Mouse (Mus musculus) forebrain, embryonic 15.5 days (tissue): ENCODE data around the gene Aire. TPM values are rescaled to one million over a fixed set of nuclear protein-coding genes. Genes with fewer than 3 reads are reported as not detected.
A peak's percentile ranks its signal among the peaks of the same experiment; 100 is the strongest.
"Not testable (repeated sequence)": the region's sequence is repeated elsewhere in the genome, so short reads cannot be mapped to it uniquely, and the experiment has no call there.

Experiments
- ATAC-seq: fragments of 200-750 bp; cut with Nextera tagmentation; replicated peaks from 2 replicates; pipeline ENCODE4 v1.8.0; 2017; ENCODE audit warnings: mild to moderate bottlenecking, moderate TSS enrichment, moderate library complexity
- H3K27ac ChIP-seq: fragments of 300-500 bp; sonication (generic); replicated peaks from 2 replicates; pipeline ENCODE4 v1.5.1; 2015; ENCODE audit warnings: mild to moderate bottlenecking, inconsistent platforms
- H3K27me3 ChIP-seq: fragments of 300-500 bp; sonication (generic); 2 replicates; pipeline ENCODE4 v1.6.1; 2015; ENCODE audit warnings: inconsistent platforms
- H3K36me3 ChIP-seq: fragments of 300-500 bp; sonication (generic); 2 replicates; pipeline ENCODE4 v1.6.1; 2015; ENCODE audit warnings: mild to moderate bottlenecking, inconsistent platforms
- H3K4me1 ChIP-seq: fragments of 300-500 bp; sonication (generic); 2 replicates; pipeline ENCODE4 v1.6.1; 2015; ENCODE audit warnings: inconsistent platforms
- H3K4me2 ChIP-seq: fragments of 300-500 bp; sonication (generic); replicated peaks from 2 replicates; pipeline ENCODE4 v1.6.1; 2015; ENCODE audit warnings: mild to moderate bottlenecking, inconsistent platforms
- H3K4me3 ChIP-seq: fragments of 300-500 bp; sonication (generic); 2 replicates; pipeline ENCODE4 v1.5.1; 2015; ENCODE audit warnings: mild to moderate bottlenecking, inconsistent platforms
- H3K9ac ChIP-seq: fragments of 300-500 bp; sonication (generic); replicated peaks from 2 replicates; pipeline ENCODE4 v1.6.1; 2015; ENCODE audit warnings: mild to moderate bottlenecking, inconsistent platforms
- H3K9me3 ChIP-seq: fragments of 300-500 bp; sonication (generic); 2 replicates; pipeline ENCODE4 v1.6.1; 2016; ENCODE audit warnings: inconsistent platforms
- WGBS: fragments of 180-500 bp; shearing (Covaris S2); methylation state at CpG from one replicate; pipeline ENCODE4 v1.1.7; 2015; ENCODE audit warnings: mixed read lengths; 5-methylcytosine and 5-hydroxymethylcytosine counted together
- polyA plus RNA-seq: library from polyadenylated mRNA; unstranded; fragments of >200 nt; fragmentation: Nextera tagmentation; extraction: Ambion mirVana; gene quantifications from 2 replicates; pipeline ENCODE4 v1.2.1, GENCODE M21; 2015

The Aire gene
- polyA plus RNA-seq, 1 experiment from 2014 or later: 0.23 TPM

DNA sequence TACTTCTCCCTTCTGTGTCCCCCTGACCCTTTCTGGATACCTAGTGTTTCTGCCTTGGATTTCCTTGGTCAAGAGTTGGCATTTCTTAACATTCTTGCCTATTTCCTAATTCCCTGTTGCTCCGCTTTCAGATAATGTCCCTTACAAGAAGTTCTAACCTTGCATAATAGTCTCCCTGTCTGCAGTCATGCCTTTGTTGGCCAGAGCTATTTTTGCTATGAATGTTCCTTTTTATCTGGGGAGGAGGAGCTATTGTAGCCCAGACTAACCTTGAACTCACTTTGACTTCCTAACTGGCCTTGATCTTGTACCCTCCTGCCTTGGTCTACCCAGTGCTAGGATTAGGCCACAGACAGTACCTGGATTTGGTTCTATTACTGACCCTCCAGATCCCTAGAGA is 27.9 kb downstream of the Aire start:
- peaks cover 4% of the 10 kb centered on the region for H3K4me1 ChIP-seq
- no peak for ATAC-seq
- no peak overlapping the region for H3K27ac ChIP-seq
- H3K4me3 ChIP-seq: no peak overlapping the region
- H3K9me3 ChIP-seq: no peaks in the 10 kb centered on the region
- H3K27me3 ChIP-seq: no peaks in the 10 kb centered on the region
- H3K9ac ChIP-seq: no peak overlapping the region
- no peaks in the 10 kb centered on the region for H3K36me3 ChIP-seq
- WGBS: 95% methylated on average over 1 of the region's 1 CpGs
- H3K4me2 ChIP-seq: no peak overlapping the region

GRCm38 (mm10) chr10:78012661-78013495 is 30.5 kb downstream of the Aire start:
- no peaks in the 10 kb centered on the region for H3K36me3 ChIP-seq
- 95% methylated on average over 18 of the region's 18 CpGs for WGBS
- no peak for ATAC-seq
- H3K27ac ChIP-seq: no peak overlapping the region
- no peak overlapping the region for H3K9ac ChIP-seq
- H3K27me3 ChIP-seq: no peaks in the 10 kb centered on the region
- peaks cover 12% of the 10 kb centered on the region for H3K4me1 ChIP-seq
- no peaks in the 10 kb centered on the region for H3K9me3 ChIP-seq
- no peak overlapping the region for H3K4me2 ChIP-seq
- no peak overlapping the region for H3K4me3 ChIP-seq

DNA sequence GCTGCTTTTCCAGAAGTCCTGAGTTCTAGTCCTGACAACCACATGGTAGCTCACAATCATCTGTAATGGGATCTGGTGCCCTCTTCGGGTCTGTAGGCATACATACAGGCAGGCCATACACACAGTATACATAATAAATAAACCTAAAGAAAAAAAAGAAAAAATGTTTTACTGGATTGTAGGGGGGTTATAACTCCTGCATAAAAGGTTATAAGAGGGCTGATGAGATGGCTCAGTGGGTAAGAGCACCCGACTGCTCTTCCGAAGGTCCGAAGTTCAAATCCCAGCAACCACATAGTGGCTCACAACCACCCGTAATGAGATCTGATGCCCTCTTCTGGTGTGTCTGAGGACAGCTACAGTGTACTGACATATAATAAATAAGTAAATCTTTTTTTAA is 32.3 kb downstream of the Aire start:
- WGBS: 90% methylated on average over 5 of the region's 5 CpGs
- ATAC-seq, H3K9me3 ChIP-seq, H3K27ac ChIP-seq, H3K9ac ChIP-seq, H3K4me2 ChIP-seq, H3K27me3 ChIP-seq, H3K4me3 ChIP-seq, H3K36me3 ChIP-seq: not testable (repeated sequence)
- peaks cover 28% of the 10 kb centered on the region for H3K4me1 ChIP-seq

GRCm38 (mm10) chr10:78010335-78010734 is 33.1 kb downstream of the Aire start:
- Histone ChIP-seq H3K4me2 (peak overlapping the region; percentile 25; the same call in 1 of the 2 replicates), H3K4me3 (no peak overlapping the region), H3K4me1 (peaks cover 28% of the 10 kb centered on the region), H3K9ac (no peak overlapping the region), H3K27me3 (no peaks in the 10 kb centered on the region), H3K9me3 (no peaks in the 10 kb centered on the region), H3K36me3 (no peaks in the 10 kb centered on the region), H3K27ac (no peak overlapping the region)
- 15% methylated on average over 10 of the region's 10 CpGs for WGBS
- no peak for ATAC-seq

DNA sequence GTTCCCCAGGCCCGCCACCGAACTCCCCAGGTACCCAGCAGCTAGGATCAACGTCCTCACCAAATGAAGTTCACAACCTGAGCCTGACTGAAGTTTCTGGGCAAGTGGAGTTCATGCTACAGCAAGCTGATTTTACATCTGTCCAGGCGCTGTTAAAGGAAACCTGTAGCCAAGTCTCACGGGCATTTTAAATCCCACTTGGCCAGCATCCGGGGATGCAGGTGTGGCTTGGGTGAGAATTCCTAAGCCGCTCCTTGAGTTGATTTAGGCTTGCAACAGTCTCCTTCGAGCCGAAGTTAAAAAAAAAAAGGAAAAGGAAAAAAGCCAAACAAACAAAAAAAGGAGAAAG is 33.5 kb downstream of the Aire start, which contains the start of gene Pfkl:
Gene Pfkl (minus strand): TSS at position 139 of the 349 bp plus-strand sequence.
- no peak for ATAC-seq
- peak within 1 kb of the TSS; percentile 95 for H3K4me3 ChIP-seq

GRCm38 (mm10) chr10:78009184-78009944 is 34.0 kb downstream of the Aire start:
- no peaks in the 10 kb centered on the region for H3K27me3 ChIP-seq
- H3K9ac ChIP-seq: peak overlapping the region; percentile 92
- WGBS: under 1% methylated on average over 59 of the region's 59 CpGs
- peak overlapping the region; percentile 95 for H3K27ac ChIP-seq
- H3K4me3 ChIP-seq: peak overlapping the region; percentile 95
- ATAC-seq: peak; percentile 97
- no peaks in the 10 kb centered on the region for H3K9me3 ChIP-seq
- peak overlapping the region; percentile 81 for H3K4me2 ChIP-seq
- no peaks in the 10 kb centered on the region for H3K36me3 ChIP-seq
- H3K4me1 ChIP-seq: peaks cover 28% of the 10 kb centered on the region

More for the DNA sequence above, 33.5 kb downstream of the Aire start, which contains the start of gene Pfkl:
- H3K4me2 ChIP-seq: peak within 1 kb of the TSS; percentile 81
- peak within 1 kb of the TSS; percentile 92 for H3K9ac ChIP-seq
- no peaks in the 10 kb centered on the region for H3K9me3 ChIP-seq
- WGBS: 1% methylated on average over 9 of the region's 9 CpGs
- H3K36me3 ChIP-seq: no peaks in the 10 kb centered on the region
- peak within 1 kb of the TSS; percentile 95 for H3K27ac ChIP-seq
- H3K27me3 ChIP-seq: no peaks in the 10 kb centered on the region
- peaks cover 28% of the 10 kb centered on the region for H3K4me1 ChIP-seq

- ATAC-seq: no peak
- no peak overlapping the region for H3K27ac ChIP-seq
- WGBS: 81% methylated on average over 3 of the region's 3 CpGs
Measured at GRCm38 (mm10) chr10:78008169-78008568, 35.2 kb downstream of the Aire start.

GRCm38 (mm10) chr10:78007203-78007602 is 36.2 kb downstream of the Aire start:
- H3K36me3 ChIP-seq: no peaks in the 10 kb centered on the region
- no peaks in the 10 kb centered on the region for H3K9me3 ChIP-seq
- no peaks in the 10 kb centered on the region for H3K27me3 ChIP-seq
- H3K4me3 ChIP-seq: no peak overlapping the region
- no peak for ATAC-seq
- whole genome bisulfite sequencing: 44% methylated on average over 7 of the region's 7 CpGs
- H3K4me2 ChIP-seq: peak overlapping the region; percentile 81; the same call in 1 of the 2 replicates
- H3K27ac ChIP-seq: no peak overlapping the region
- no peak overlapping the region for H3K9ac ChIP-seq
- peaks cover 28% of the 10 kb centered on the region for H3K4me1 ChIP-seq

More at GRCm38 (mm10) chr10:78008169-78008568, 35.2 kb downstream of the Aire start:
- Histone ChIP-seq H3K4me1 (peaks cover 28% of the 10 kb centered on the region), H3K4me3 (peak overlapping the region; percentile 95), H3K9ac (peak overlapping the region; percentile 92), H3K9me3 (no peaks in the 10 kb centered on the region), H3K27me3 (no peaks in the 10 kb centered on the region), H3K4me2 (peak overlapping the region; percentile 81), H3K36me3 (no peaks in the 10 kb centered on the region)

DNA sequence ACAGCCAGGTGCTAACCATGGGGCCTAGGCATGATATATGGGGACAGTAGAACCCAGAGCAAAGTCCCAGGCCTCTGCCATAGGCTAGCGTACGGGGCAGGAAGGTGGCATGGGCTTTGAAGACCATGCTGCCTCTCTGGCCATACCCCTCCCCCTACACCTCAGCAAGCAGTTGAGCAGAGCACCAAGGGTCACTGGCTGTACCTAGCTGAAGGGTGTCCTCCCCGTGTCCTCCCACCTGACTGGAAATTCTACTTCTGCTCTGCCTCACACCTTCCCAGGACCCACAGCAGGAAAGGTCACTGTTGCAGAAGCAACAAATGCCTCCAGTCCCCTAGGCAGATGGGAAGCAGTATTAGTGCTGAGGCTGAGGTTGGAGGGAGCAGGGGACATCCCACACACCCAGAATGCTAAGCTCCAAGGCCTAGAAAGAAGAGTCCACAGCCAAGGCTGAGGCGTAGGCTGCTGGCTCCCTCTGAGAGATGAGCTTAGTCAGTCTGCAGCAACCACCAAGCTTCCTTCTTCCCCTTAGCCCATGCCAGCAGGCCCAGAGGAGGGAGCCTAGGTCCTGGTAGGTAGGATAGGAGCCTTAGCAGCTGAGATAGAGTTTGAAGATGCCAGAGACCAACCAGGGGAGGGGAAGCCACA is 37.5 kb downstream of the Aire start:
- Histone ChIP-seq H3K4me2 (no peak overlapping the region), H3K27ac (no peak overlapping the region), H3K9ac (no peak overlapping the region), H3K4me3 (no peak overlapping the region), H3K4me1 (peaks cover 28% of the 10 kb centered on the region), H3K36me3 (peaks cover 4% of the 10 kb centered on the region; the same call in 1 of the 2 replicates), H3K9me3 (no peaks in the 10 kb centered on the region), H3K27me3 (no peaks in the 10 kb centered on the region)
- ATAC-seq: no peak
- WGBS: 93% methylated on average over 4 of the region's 4 CpGs

- no peak overlapping the region for H3K27ac ChIP-seq
- H3K4me1 ChIP-seq: peaks cover 28% of the 10 kb centered on the region
- H3K4me3 ChIP-seq: no peak overlapping the region
- peaks cover 16% of the 10 kb centered on the region for H3K36me3 ChIP-seq
- H3K4me2 ChIP-seq: no peak overlapping the region
- WGBS: 86% methylated on average over 3 of the region's 3 CpGs
- no peak for ATAC-seq
- no peak overlapping the region for H3K9ac ChIP-seq
- no peaks in the 10 kb centered on the region for H3K27me3 ChIP-seq
- no peaks in the 10 kb centered on the region for H3K9me3 ChIP-seq
Measured at GRCm38 (mm10) chr10:78004479-78005100, 38.8 kb downstream of the Aire start.

DNA sequence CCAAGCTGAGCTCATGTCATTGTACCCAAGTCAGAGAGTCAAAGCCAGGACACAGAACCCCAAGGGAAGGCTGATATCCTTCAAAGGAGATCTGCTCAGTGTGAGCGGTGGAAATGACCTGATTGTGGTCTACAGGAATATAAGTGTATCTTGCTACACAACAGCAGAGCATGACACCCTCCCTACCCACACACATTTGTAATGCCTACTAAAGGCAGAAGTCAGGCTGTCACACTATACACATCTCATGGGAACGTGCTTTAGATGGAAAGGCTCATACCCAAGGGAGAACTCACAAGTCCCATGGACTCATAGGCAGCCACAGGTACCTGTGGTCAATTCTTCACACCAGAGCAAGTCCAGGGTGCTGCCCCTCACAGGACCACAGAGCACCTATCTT is 41.1 kb downstream of the Aire start:
- Histone ChIP-seq H3K4me1 (peaks cover 10% of the 10 kb centered on the region), H3K9me3 (no peaks in the 10 kb centered on the region), H3K27ac (0 out of 2 replicates have a peak overlapping the region, but pooled peaks have one; percentile 15), H3K27me3 (no peaks in the 10 kb centered on the region), H3K36me3 (peaks cover 32% of the 10 kb centered on the region), H3K9ac (no peak overlapping the region), H3K4me2 (no peak overlapping the region), H3K4me3 (no peak overlapping the region)
- ATAC-seq: no peak
- WGBS: 95% methylated on average over 2 of the region's 2 CpGs
